Mouse (Mus musculus) stomach, postnatal 0 days (tissue): ENCODE measurements around the gene Cnih2.

Experiments used
- CTCF ChIP-seq: IDR thresholded peaks from 2 replicates; pipeline ENCODE4 v1.5.1; 2016; ENCODE audit warnings: antibody characterized with exemption, low read depth, mild to moderate bottlenecking, moderate library complexity
- EP300 ChIP-seq: optimal IDR thresholded peaks from 2 replicates; pipeline ENCODE3; 2016; ENCODE audit warnings: antibody characterized with exemption

- TF ChIP-seq CTCF: peak; percentile 3; the same call in 1 of the 2 replicates
- no peak for TF ChIP-seq EP300
Observed at GRCm38 (mm10) chr19:5058801-5059771, 39.2 kb downstream of the Cnih2 start.
